Mouse (Mus musculus): Measurements from ENCODE around the gene Prkca. TPM values are rescaled to one million over a fixed set of nuclear protein-coding genes. Genes with fewer than 3 reads are reported as not detected.

Prkca gene
- polyA plus RNA-seq, 1 experiment from 2014 or later, result 6.5 TPM

DNA sequence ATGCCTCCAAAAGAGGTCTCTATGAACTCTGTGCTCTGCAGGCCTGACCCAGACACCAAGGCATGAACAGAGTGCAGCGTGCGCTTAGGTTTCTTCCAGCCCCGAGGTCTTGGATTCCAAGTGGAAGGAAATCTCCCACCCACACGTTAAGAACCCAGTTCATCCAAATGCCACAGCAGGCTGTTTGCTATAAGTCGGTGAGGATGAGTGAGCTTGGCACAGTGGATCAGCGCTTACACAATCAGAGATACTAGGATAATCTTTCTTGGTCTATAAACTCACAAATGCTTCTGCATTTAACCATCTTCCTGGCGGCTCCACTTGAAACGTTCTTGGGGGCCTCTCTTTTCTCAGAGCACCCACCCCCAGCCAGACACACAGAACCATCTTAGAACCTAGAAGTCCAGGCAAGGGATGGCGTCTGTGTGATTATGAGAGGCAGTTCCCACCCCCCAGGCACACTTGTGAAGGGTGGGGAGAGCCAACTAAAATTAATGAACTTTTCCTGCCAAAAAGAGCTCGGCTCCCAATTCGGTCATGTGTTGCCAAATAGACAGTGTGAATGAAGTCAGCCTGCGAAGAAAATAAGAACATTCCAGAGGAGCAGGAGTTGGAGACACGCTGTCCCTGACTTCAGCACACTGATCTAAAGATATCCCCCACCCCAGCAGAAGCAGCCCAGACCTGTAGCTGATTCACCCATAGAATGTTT, 122.4 kb downstream of the Prkca start:
- no peak overlapping the region for H3K9ac ChIP-seq (ENCODE audit: low read depth, low read length)
- H3K4me2 ChIP-seq (ENCODE audit: low read length), result no peak overlapping the region
- no peaks in the 10 kb centered on the region for H3K27me3 ChIP-seq (ENCODE audit: control insufficient read depth, insufficient read depth, low read depth, low read length)
- H3K9me3 ChIP-seq (replicated peaks; ENCODE audit: control insufficient read depth, low read length, poor library complexity, severe bottlenecking), result no peaks in the 10 kb centered on the region
- no peaks in the 10 kb centered on the region for H3K36me3 ChIP-seq (ENCODE audit: control insufficient read depth, insufficient read depth, low read length)
- H3K27ac ChIP-seq (ENCODE audit: low read length), result no peak overlapping the region
- no peak overlapping the region for H3K4me3 ChIP-seq (ENCODE audit: low read depth, low read length)
- no peak for ATAC-seq
- peaks cover 16% of the 10 kb centered on the region for H3K4me1 ChIP-seq (ENCODE audit: control insufficient read depth, insufficient read depth, low read length)
- 87% methylated on average over 13 of the region's 13 CpGs for WGBS

DNA sequence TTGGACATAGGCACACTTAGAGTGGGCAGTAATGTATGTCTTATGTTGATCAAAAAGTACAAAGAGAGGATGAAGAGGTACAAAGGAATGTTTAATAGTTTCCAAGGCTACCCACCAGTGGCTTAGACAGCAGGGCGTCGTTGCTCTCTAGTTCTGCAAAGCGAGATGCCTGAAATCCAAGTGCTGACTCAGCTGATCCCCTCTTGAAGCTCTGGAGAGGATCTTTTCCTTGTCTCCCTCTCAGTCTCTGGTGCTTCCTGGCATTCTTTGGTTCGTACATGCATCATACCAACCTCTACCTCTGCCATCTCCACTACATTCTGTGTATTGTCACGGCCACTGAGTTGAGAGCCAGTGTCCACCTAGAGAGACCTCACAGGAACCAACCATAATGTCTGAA, 123.1 kb downstream of the Prkca start:
- H3K9me3 ChIP-seq (replicated peaks; ENCODE audit: control insufficient read depth, low read length, poor library complexity, severe bottlenecking), result no peaks in the 10 kb centered on the region
- H3K4me1 ChIP-seq (ENCODE audit: control insufficient read depth, insufficient read depth, low read length), result peaks cover 22% of the 10 kb centered on the region
- no peaks in the 10 kb centered on the region for H3K27me3 ChIP-seq (ENCODE audit: control insufficient read depth, insufficient read depth, low read depth, low read length)
- H3K36me3 ChIP-seq (ENCODE audit: control insufficient read depth, insufficient read depth, low read length), result no peaks in the 10 kb centered on the region
- H3K27ac ChIP-seq (ENCODE audit: low read length), result no peak overlapping the region
- H3K9ac ChIP-seq (ENCODE audit: low read depth, low read length), result no peak overlapping the region
- H3K4me3 ChIP-seq (ENCODE audit: low read depth, low read length), result no peak overlapping the region
- no peak overlapping the region for H3K4me2 ChIP-seq (ENCODE audit: low read length)
- WGBS, result 80% methylated on average over 5 of the region's 5 CpGs
- ATAC-seq, result no peak

DNA sequence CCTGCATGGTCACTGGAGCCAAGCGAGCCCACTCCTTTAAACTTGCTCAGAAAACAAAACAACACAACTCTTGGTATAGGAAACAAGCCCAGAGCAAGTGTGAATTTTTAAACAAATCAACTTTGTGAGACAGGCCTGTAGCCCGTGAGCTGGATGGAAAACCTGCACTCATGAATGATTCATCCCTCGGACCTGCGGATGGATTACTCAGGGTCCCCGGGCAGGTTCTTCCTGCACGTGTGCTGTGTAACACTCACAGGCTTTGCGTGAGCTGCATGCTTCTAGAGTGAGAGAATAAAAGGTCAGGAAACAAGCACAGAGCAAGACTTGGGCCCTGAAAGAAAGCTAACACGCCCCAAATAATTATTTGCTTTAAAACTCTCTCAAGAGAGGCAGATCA, 126.7 kb downstream of the Prkca start:
- WGBS, result 62% methylated on average over 8 of the region's 8 CpGs
- no peaks in the 10 kb centered on the region for H3K36me3 ChIP-seq (ENCODE audit: control insufficient read depth, insufficient read depth, low read length)
- H3K4me3 ChIP-seq (ENCODE audit: low read depth, low read length), result no peak overlapping the region
- no peak for ATAC-seq
- no peak overlapping the region for H3K9ac ChIP-seq (ENCODE audit: low read depth, low read length)
- no peak overlapping the region for H3K4me2 ChIP-seq (ENCODE audit: low read length)
- no peak overlapping the region for H3K27ac ChIP-seq (ENCODE audit: low read length)
- H3K9me3 ChIP-seq (replicated peaks; ENCODE audit: control insufficient read depth, low read length, poor library complexity, severe bottlenecking), result no peaks in the 10 kb centered on the region
- H3K27me3 ChIP-seq (ENCODE audit: control insufficient read depth, insufficient read depth, low read depth, low read length), result no peaks in the 10 kb centered on the region
- peaks cover 10% of the 10 kb centered on the region for H3K4me1 ChIP-seq (ENCODE audit: control insufficient read depth, insufficient read depth, low read length)

DNA sequence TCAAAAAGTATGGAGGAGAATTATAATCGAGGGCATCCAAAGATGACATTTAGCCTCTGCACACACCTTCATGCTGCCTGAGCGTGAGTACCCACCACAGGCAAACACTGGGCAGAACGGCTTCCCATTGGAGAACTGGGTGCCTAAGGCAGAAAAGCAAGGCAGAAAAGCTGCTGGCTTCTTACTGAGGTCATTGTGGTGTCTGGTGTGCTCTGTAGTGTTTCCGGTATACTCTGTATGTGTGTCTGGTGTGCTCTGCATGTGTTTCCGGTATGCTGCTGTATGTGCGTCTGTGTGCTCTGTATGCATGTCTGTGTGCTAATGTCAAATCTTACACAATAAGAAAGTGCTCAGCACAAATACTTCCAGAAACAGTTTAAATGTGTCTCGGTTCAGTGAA, 127.7 kb downstream of the Prkca start:
- H3K27ac ChIP-seq (ENCODE audit: low read length), result no peak overlapping the region
- WGBS, result 73% methylated on average over 7 of the region's 7 CpGs
- H3K9ac ChIP-seq (ENCODE audit: low read depth, low read length), result no peak overlapping the region
- no peaks in the 10 kb centered on the region for H3K36me3 ChIP-seq (ENCODE audit: control insufficient read depth, insufficient read depth, low read length)
- H3K4me3 ChIP-seq (ENCODE audit: low read depth, low read length), result no peak overlapping the region
- H3K4me1 ChIP-seq (ENCODE audit: control insufficient read depth, insufficient read depth, low read length), result peaks cover 10% of the 10 kb centered on the region
- no peaks in the 10 kb centered on the region for H3K9me3 ChIP-seq (replicated peaks; ENCODE audit: control insufficient read depth, low read length, poor library complexity, severe bottlenecking)
- no peak for ATAC-seq
- no peak overlapping the region for H3K4me2 ChIP-seq (ENCODE audit: low read length)
- H3K27me3 ChIP-seq (ENCODE audit: control insufficient read depth, insufficient read depth, low read depth, low read length), result no peaks in the 10 kb centered on the region

DNA sequence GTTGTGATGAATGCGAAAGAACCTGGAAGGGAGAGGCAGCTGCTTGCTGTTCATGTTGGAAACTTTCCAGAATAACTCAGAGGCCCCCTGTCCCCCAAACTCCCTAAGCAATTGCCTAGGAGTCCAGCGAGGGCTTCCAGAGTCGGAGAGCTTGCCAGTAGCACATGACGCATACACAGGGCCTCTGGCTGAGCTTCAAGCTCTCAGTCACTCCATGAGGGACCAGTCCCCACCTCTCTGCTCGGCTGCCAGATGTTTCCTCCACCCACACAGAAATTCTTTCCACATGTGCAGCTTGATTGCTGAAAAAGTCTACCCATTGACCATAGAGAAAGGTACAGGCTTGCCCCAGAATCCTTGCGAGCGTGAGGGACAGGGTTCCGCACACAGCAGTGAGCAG, 128.3 kb downstream of the Prkca start:
- H3K9ac ChIP-seq (ENCODE audit: low read depth, low read length), result no peak overlapping the region
- no peaks in the 10 kb centered on the region for H3K36me3 ChIP-seq (ENCODE audit: control insufficient read depth, insufficient read depth, low read length)
- H3K4me2 ChIP-seq (ENCODE audit: low read length), result no peak overlapping the region
- H3K27me3 ChIP-seq (ENCODE audit: control insufficient read depth, insufficient read depth, low read depth, low read length), result no peaks in the 10 kb centered on the region
- H3K9me3 ChIP-seq (replicated peaks; ENCODE audit: control insufficient read depth, low read length, poor library complexity, severe bottlenecking), result no peaks in the 10 kb centered on the region
- peaks cover 10% of the 10 kb centered on the region for H3K4me1 ChIP-seq (ENCODE audit: control insufficient read depth, insufficient read depth, low read length)
- 62% methylated on average over 8 of the region's 8 CpGs for WGBS
- H3K4me3 ChIP-seq (ENCODE audit: low read depth, low read length), result no peak overlapping the region
- ATAC-seq, result no peak
- no peak overlapping the region for H3K27ac ChIP-seq (ENCODE audit: low read length)

DNA sequence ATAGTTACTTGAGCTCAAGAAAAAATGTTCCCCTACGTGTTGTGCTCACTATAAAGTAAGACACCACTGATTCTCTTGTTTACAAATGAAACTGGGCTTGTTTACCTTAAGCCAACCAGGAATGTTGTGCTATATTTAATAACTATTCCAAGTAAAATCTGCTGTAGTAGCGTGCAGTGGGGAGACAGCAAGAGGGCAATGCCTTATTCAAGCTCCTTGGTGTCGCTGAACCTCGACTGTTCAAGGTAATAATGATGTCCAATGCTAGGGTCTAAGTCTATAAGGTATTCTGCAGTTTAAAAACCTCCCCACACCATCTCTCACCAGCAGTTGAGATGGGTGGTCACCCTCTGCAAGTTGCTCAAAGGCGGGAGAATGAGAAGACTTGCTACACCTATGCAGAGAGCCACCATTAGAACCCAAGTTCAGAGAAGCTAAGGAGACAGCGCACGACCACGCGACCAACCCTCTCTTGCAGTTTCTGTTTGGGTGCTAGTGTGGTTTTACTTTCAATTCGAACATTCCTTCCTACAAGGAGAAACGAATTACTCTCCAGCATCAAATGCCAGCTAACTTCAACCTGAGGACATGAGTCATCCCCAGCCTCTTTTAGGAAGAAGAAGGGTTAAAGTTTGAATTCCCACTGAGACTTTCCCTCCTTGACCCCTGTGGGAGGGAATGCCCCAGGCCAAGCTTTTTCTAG, 129.1 kb downstream of the Prkca start:
- no peaks in the 10 kb centered on the region for H3K9me3 ChIP-seq (replicated peaks; ENCODE audit: control insufficient read depth, low read length, poor library complexity, severe bottlenecking)
- H3K4me2 ChIP-seq (ENCODE audit: low read length), result no peak overlapping the region
- H3K4me3 ChIP-seq (ENCODE audit: low read depth, low read length), result no peak overlapping the region
- no peak overlapping the region for H3K9ac ChIP-seq (ENCODE audit: low read depth, low read length)
- peaks cover 10% of the 10 kb centered on the region for H3K4me1 ChIP-seq (ENCODE audit: control insufficient read depth, insufficient read depth, low read length)
- WGBS, result 88% methylated on average over 11 of the region's 11 CpGs
- no peak for ATAC-seq
- no peak overlapping the region for H3K27ac ChIP-seq (ENCODE audit: low read length)
- H3K27me3 ChIP-seq (ENCODE audit: control insufficient read depth, insufficient read depth, low read depth, low read length), result no peaks in the 10 kb centered on the region
- H3K36me3 ChIP-seq (ENCODE audit: control insufficient read depth, insufficient read depth, low read length), result no peaks in the 10 kb centered on the region

DNA sequence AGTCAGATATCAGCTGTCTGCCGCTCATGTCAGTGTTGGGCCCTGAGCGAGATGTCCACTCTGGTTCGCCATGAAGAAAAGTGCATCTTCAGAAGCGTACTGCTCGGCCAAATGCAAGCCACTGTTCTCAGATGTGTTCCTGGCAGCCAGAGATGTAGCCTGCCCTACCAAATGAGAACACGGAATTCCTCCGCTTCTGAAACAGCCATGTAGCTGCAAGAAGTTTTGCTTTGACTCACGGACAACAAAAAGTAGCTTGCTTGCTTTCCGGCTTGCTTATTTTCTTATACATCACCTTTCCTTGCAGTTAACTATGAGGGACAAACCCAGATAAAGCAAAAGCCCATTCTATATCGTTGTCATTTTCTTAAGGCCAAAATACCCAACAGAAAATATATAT, 129.9 kb downstream of the Prkca start:
- H3K9me3 ChIP-seq (replicated peaks; ENCODE audit: control insufficient read depth, low read length, poor library complexity, severe bottlenecking), result no peaks in the 10 kb centered on the region
- H3K4me2 ChIP-seq (ENCODE audit: low read length), result no peak overlapping the region
- no peak overlapping the region for H3K9ac ChIP-seq (ENCODE audit: low read depth, low read length)

GRCm38 (mm10) chr11:108212638-108213037, 131.1 kb downstream of the Prkca start:
- Histone ChIP-seq H3K9ac (ENCODE audit: low read depth, low read length) (no peak overlapping the region), H3K27me3 (ENCODE audit: control insufficient read depth, insufficient read depth, low read depth, low read length) (no peaks in the 10 kb centered on the region), H3K36me3 (ENCODE audit: control insufficient read depth, insufficient read depth, low read length) (no peaks in the 10 kb centered on the region), H3K27ac (ENCODE audit: low read length) (no peak overlapping the region), H3K9me3 (replicated peaks; ENCODE audit: control insufficient read depth, low read length, poor library complexity, severe bottlenecking) (no peaks in the 10 kb centered on the region), H3K4me2 (ENCODE audit: low read length) (no peak overlapping the region), H3K4me3 (ENCODE audit: low read depth, low read length) (no peak overlapping the region), H3K4me1 (ENCODE audit: control insufficient read depth, insufficient read depth, low read length) (peaks cover 10% of the 10 kb centered on the region)
- WGBS, result 93% methylated on average over 5 of the region's 5 CpGs
- no peak for ATAC-seq

More for the DNA sequence above, 129.9 kb downstream of the Prkca start:
- Histone ChIP-seq H3K27me3 (ENCODE audit: control insufficient read depth, insufficient read depth, low read depth, low read length) (no peaks in the 10 kb centered on the region), H3K36me3 (ENCODE audit: control insufficient read depth, insufficient read depth, low read length) (no peaks in the 10 kb centered on the region), H3K4me1 (ENCODE audit: control insufficient read depth, insufficient read depth, low read length) (peaks cover 10% of the 10 kb centered on the region), H3K27ac (ENCODE audit: low read length) (no peak overlapping the region), H3K4me3 (ENCODE audit: low read depth, low read length) (no peak overlapping the region)
- ATAC-seq, result no peak
- 92% methylated on average over 10 of the region's 10 CpGs for WGBS

DNA sequence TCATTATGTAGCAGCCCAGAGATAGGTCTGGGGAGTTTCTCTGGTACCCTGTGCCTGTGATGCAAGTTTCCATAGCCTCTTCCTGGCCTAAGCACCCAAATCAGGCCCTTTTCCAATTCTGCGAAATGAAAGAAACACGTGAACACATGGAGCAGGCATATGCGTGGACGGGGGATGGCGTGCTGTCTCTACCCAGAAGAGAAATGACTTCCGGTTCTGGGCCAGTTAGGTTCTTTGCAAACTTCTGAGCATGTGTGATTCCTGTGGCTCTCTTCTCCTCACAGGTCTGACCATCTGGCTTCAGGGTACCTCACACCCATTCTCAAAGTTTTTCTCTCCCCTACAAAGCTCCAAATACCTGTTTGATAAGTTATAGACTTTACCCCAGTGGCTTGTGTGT, 131.7 kb downstream of the Prkca start:
- WGBS, result 93% methylated on average over 6 of the region's 6 CpGs
- no peak overlapping the region for H3K4me3 ChIP-seq (ENCODE audit: low read depth, low read length)
- H3K4me2 ChIP-seq (ENCODE audit: low read length), result no peak overlapping the region
- H3K9me3 ChIP-seq (replicated peaks; ENCODE audit: control insufficient read depth, low read length, poor library complexity, severe bottlenecking), result no peaks in the 10 kb centered on the region
- no peaks in the 10 kb centered on the region for H3K36me3 ChIP-seq (ENCODE audit: control insufficient read depth, insufficient read depth, low read length)
- ATAC-seq, result no peak
- no peak overlapping the region for H3K9ac ChIP-seq (ENCODE audit: low read depth, low read length)
- H3K27ac ChIP-seq (ENCODE audit: low read length), result no peak overlapping the region
- H3K4me1 ChIP-seq (ENCODE audit: control insufficient read depth, insufficient read depth, low read length), result peaks cover 10% of the 10 kb centered on the region
- H3K27me3 ChIP-seq (ENCODE audit: control insufficient read depth, insufficient read depth, low read depth, low read length), result no peaks in the 10 kb centered on the region

Data from midbrain, embryonic 16.5 days (tissue).